Mouse (Mus musculus) kidney, embryonic 15.5 days (tissue): Measurements from ENCODE around the gene Mafg. TPM values are rescaled to one million over a fixed set of nuclear protein-coding genes. Genes with fewer than 3 reads are reported as not detected.
A peak's percentile ranks its signal among the peaks of the same experiment; 100 is the strongest.

Experiments used
- ATAC-seq: fragments of 200-750 bp; cut with Nextera tagmentation; replicated peaks from 2 replicates; pipeline ENCODE4 v1.8.0; 2017; ENCODE audit warnings: moderate TSS enrichment; ENCODE audit not compliant: low FRiP score
- H3K27ac ChIP-seq: fragments of 300-500 bp; sonication (generic); 2 replicates; pipeline ENCODE4 v1.5.1; 2015; ENCODE audit warnings: mild to moderate bottlenecking, inconsistent platforms
- H3K27me3 ChIP-seq: fragments of 300-500 bp; sonication (generic); 2 replicates; pipeline ENCODE4 v1.6.1; 2015; ENCODE audit warnings: inconsistent platforms
- H3K36me3 ChIP-seq: fragments of 300-500 bp; sonication (generic); 2 replicates; pipeline ENCODE4 v1.6.1; 2015; ENCODE audit warnings: inconsistent platforms
- H3K4me1 ChIP-seq: fragments of 300-500 bp; sonication (generic); 2 replicates; pipeline ENCODE4 v1.6.1; 2015; ENCODE audit warnings: inconsistent platforms
- H3K4me2 ChIP-seq: fragments of 300-500 bp; sonication (generic); 2 replicates; pipeline ENCODE4 v1.6.1; 2015; ENCODE audit warnings: moderate library complexity, mild to moderate bottlenecking, inconsistent platforms
- H3K4me3 ChIP-seq: fragments of 300-500 bp; sonication (generic); replicated peaks from 2 replicates; pipeline ENCODE4 v1.5.1; 2015; ENCODE audit warnings: mild to moderate bottlenecking, inconsistent platforms
- H3K9ac ChIP-seq: fragments of 300-500 bp; sonication (generic); 2 replicates; pipeline ENCODE4 v1.6.1; 2015; ENCODE audit warnings: mild to moderate bottlenecking, inconsistent platforms
- H3K9me3 ChIP-seq: fragments of 300-500 bp; sonication (generic); replicated peaks from 2 replicates; pipeline ENCODE4 v1.6.1; 2016; ENCODE audit warnings: inconsistent platforms
- WGBS: fragments of 180-500 bp; shearing (Covaris S2); methylation state at CpG from one replicate; pipeline ENCODE4 v1.1.7; 2015; ENCODE audit warnings: mixed read lengths; 5-methylcytosine and 5-hydroxymethylcytosine counted together
- polyA plus RNA-seq: library from polyadenylated mRNA; unstranded; fragments of >200 nt; fragmentation: Nextera tagmentation; extraction: Ambion mirVana; gene quantifications from 2 replicates; pipeline ENCODE4 v1.2.1, GENCODE M21; 2015

Mafg gene
- polyA plus RNA-seq, 1 experiment from 2014 or later = 35.9 TPM

DNA sequence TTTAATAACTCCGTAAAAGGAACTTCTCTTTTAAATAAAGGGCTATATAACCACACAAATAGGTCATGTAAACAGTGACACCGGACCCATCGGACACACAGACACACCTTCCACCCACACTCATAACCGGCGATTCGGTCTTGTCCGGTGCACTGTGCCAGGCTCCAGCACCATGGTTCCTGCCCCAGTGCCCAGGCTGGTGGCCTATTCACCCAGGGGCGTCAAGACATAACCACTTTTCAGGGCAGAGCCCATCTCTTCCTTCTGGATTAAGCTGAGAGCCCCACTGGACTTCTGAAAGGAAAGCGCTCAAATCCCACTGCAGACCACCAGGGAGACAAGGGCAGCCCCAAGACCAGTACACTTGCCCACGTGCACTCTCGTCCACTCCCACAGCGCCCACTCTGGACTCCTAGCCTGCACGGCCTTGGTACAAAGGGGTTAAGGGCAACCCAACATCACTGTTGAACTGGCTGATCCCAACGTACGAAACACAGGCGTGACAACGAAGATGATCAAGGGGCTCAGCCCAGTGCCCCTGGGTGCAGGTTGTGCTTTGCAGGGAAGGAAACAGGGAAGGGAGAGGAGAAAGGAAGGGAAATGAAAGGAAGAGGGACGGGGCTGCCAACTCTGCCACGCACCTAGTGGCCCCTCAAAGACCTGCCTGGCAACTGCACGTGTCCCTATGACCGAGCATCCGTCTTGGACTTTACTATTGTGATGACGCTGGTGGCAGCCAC lies 4.6 kb downstream of the Mafg start:
- WGBS = 93% methylated on average over 23 of the region's 23 CpGs
- Histone ChIP-seq H3K4me1 (peaks cover 56% of the 10 kb centered on the region), H3K36me3 (peaks cover 31% of the 10 kb centered on the region), H3K4me2 (0 out of 2 replicates have a peak overlapping the region, but pooled peaks have one; percentile 90), H3K27me3 (no peaks in the 10 kb centered on the region), H3K27ac (0 out of 2 replicates have a peak overlapping the region, but pooled peaks have one; percentile 15), H3K9me3 (no peaks in the 10 kb centered on the region), H3K9ac (0 out of 2 replicates have a peak overlapping the region, but pooled peaks have one; percentile 27), H3K4me3 (no peak overlapping the region)
- no peak for ATAC-seq

DNA sequence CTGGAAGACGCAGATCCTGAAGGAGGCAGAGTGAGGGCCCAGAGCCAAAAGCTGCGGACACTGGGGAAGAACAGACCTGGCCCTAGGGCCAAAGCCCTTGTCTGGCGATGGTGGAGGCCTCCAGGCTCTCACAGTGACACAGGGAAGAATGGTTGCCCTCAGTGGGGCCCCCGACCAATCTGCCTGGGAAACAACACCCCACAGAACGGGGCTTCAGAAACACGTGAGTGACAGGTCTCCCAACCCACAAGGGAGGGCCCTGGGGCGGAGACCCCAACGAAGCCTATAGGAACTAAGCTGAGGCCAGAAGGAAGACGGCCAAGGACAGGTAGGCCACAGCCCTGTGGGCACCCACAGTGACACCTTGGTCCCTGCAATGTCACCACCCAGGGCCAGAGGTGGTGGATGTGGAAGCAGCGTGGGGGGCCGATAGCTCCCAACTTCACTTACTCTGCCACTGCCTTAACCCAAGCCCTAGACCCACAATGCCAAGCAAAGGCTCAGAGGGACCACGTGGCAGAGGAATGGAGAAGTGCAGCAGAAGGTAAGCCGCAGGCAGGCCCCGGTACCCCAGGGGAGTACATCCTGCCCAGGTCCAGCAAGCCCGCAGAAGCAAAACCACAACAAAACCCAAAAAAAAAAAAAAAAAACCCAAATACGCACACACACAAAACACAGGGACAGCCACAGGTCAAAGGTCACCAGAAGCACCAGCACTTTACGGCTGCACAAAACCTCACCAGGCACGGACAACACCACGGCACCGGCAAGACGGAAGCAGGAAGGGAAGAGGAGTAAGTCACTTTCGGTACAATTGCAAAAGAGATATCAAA lies 5.7 kb downstream of the Mafg start:
- no peak for ATAC-seq
- no peak overlapping the region for H3K9ac ChIP-seq
- peaks cover 37% of the 10 kb centered on the region for H3K36me3 ChIP-seq
- 82% methylated on average over 22 of the region's 22 CpGs for WGBS
- H3K4me1 ChIP-seq = peaks cover 57% of the 10 kb centered on the region
- H3K4me2 ChIP-seq = no peak overlapping the region
- H3K27ac ChIP-seq = no peak overlapping the region
- no peaks in the 10 kb centered on the region for H3K9me3 ChIP-seq
- no peak overlapping the region for H3K4me3 ChIP-seq
- H3K27me3 ChIP-seq = no peaks in the 10 kb centered on the region

DNA sequence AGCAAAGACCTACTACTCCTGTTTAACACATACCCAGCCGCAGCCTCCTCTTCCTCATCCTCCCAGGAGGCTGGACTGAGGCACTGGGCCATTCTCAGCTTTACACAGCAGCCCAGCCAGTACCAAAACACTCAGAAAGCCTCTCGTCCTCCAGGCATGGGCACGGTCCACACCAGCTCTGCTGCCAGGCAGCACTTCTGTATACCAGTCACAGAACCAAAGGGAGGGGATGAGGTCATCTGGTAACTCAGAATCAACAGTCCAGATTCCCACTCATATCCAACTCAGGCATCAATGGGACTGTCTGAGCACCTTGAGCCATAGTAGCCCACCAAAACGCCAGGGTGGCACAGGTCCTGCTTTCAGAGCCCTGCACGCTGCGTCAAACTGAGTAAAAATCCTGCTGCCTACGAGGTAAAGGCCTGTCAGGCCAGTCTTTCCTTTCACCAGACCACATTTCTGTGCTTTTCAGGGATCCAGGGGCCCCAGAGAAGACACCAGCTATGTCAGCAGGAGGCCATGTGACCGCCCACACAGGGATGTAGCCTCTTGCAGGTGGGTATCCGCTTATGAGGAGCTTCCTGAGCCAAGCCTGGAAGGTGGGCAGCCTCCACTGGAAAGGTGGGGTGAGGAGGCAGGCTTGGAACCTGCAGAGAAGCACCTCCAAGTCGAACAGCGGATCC lies 6.5 kb downstream of the Mafg start:
- WGBS = 87% methylated on average over 11 of the region's 11 CpGs

DNA sequence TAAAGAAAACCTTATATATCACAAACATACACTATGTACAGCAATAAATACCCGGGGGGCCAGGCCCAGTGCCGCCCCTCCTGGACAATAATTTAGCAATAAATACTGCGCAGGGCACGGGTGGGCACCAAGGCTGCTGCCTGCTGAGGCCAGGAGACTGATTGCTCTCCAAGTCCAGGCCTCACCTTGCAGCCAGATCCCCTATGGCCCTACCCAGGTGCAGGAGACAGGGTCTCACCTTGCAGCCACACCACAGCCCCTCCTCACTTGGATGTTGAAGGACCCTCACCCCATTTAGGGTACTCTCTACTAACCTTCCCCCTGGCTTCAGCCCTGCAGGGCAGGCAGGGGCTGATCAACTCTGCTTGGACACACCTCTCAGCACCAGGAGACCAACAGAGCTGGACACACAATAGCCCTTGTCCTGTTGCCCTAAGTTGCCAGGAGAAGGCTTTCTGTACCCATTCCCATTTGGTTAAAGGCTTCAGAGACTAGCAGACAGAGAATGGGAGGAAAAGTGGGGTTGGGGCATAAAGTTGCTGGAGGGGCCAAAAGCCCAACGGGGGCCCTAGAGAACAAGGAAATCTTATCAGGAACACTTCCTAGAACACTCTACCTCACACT lies 8.1 kb downstream of the Mafg start, which contains the start of gene Sirt7:
Gene Sirt7, minus strand, starts transcription at position 89 of the 624 bp plus-strand sequence.
- Histone ChIP-seq H3K9ac (peak within 1 kb of the TSS; percentile 63), H3K36me3 (peaks cover 60% of the 10 kb centered on the region), H3K4me2 (peak within 1 kb of the TSS; percentile 96), H3K9me3 (no peaks in the 10 kb centered on the region), H3K27me3 (no peaks in the 10 kb centered on the region), H3K27ac (peak within 1 kb of the TSS; percentile 86), H3K4me1 (peaks cover 34% of the 10 kb centered on the region), H3K4me3 (peak within 1 kb of the TSS; percentile 90)
- WGBS = 14% methylated on average over 5 of the region's 5 CpGs
- peak; percentile 31; the same call in 1 of the 2 replicates for ATAC-seq

More for the DNA sequence above, 6.5 kb downstream of the Mafg start:
- ATAC-seq = no peak
- Histone ChIP-seq H3K36me3 (peaks cover 45% of the 10 kb centered on the region), H3K27me3 (no peaks in the 10 kb centered on the region), H3K27ac (no peak overlapping the region), H3K9ac (no peak overlapping the region), H3K4me3 (no peak overlapping the region), H3K9me3 (no peaks in the 10 kb centered on the region), H3K4me2 (no peak overlapping the region), H3K4me1 (peaks cover 51% of the 10 kb centered on the region)

DNA sequence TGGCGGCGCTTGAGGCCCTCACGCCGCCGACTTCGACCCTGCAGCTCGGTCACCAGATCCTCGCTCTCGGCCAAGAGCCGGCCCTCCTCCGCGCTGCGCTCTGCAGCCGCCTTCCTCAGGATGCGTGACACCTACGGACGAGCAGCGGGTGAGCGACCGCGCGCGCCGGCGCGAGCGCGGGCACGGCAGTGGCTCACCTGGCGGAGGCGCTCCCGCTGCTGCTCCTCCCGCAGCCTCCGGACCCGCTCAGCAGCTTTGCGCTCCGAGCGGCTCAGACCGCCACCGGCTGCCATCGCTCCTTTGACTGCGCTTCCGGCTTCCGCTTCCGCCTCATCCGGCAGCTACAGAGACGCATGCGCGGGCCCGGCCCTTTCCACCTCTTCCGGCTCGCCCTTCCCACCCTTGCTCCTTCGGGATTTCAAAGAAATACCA lies 8.7 kb downstream of the Mafg start:
- ATAC-seq = peak; percentile 79
- Histone ChIP-seq H3K9ac (peak overlapping the region; percentile 63), H3K4me1 (peaks cover 28% of the 10 kb centered on the region), H3K27me3 (no peaks in the 10 kb centered on the region), H3K36me3 (peaks cover 64% of the 10 kb centered on the region), H3K9me3 (no peaks in the 10 kb centered on the region), H3K4me2 (peak overlapping the region; percentile 96), H3K27ac (peak overlapping the region; percentile 86), H3K4me3 (peak overlapping the region; percentile 90)
- WGBS = under 1% methylated on average over 53 of the region's 53 CpGs

DNA sequence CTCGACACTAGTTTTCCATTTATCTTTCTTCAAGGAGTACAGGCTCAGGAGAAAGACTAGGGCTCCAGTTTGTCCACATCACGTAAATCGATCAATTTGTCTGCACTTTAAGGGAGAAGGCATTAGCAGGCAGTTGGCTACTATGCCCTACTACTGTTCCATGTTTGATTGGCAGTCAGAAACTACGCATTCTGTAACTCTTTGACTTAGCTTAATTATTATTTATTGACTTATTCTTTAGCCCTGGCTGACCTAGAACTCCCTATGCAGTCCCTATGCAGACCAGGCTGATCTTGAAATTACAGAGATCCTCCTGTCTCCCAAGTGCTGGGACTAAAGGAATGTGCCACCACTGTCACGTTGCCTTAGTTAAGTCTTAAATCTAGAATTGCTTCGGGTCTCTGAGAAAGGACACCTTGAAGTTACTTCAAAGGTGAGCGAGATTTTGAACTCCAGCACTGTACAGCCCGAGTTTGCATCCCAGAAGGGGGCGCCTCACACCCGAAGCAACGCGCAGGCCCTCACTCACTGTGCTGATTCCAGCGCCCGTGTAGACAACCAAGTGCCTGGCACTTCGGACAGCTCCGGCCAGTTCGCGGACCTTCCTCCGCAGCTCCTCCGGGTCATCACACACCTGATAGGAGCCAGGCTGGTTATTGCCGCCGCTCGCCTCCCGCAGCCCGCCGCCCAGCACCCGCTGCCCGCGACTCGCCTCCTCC lies 9.3 kb downstream of the Mafg start:
- peaks cover 23% of the 10 kb centered on the region for H3K4me1 ChIP-seq
- H3K9me3 ChIP-seq = no peaks in the 10 kb centered on the region
- peak overlapping the region; percentile 90 for H3K4me3 ChIP-seq
- peak overlapping the region; percentile 96 for H3K4me2 ChIP-seq
- ATAC-seq = peak; percentile 78
- WGBS = 11% methylated on average over 30 of the region's 30 CpGs
- H3K36me3 ChIP-seq = peaks cover 64% of the 10 kb centered on the region
- H3K9ac ChIP-seq = peak overlapping the region; percentile 63
- peak overlapping the region; percentile 86 for H3K27ac ChIP-seq
- H3K27me3 ChIP-seq = no peaks in the 10 kb centered on the region

DNA sequence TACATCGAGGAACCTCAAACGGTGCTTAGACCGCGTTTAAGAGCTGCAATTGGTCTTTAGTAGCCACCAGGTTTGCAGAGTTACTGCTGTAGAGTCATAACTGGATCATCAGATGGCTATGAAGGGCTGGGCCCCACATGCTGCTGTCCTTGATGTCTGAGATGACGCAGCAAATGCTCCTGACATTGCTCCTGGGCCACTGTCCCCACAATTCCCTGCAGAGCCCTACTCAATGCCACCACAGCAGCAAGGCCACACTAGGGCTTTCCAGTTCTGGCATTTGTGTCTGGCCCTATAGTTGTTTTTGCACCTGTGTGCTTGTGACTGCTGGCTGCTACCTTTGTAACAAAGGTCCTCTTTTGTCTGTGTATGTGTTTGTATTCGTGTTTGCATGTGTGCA lies 10.6 kb downstream of the Mafg start:
- Histone ChIP-seq H3K9me3 (no peaks in the 10 kb centered on the region), H3K4me2 (no peak overlapping the region), H3K36me3 (peaks cover 65% of the 10 kb centered on the region), H3K27ac (no peak overlapping the region), H3K4me1 (peaks cover 26% of the 10 kb centered on the region), H3K9ac (no peak overlapping the region), H3K27me3 (no peaks in the 10 kb centered on the region), H3K4me3 (no peak overlapping the region)
- 95% methylated on average over 6 of the region's 6 CpGs for WGBS
- no peak for ATAC-seq

DNA sequence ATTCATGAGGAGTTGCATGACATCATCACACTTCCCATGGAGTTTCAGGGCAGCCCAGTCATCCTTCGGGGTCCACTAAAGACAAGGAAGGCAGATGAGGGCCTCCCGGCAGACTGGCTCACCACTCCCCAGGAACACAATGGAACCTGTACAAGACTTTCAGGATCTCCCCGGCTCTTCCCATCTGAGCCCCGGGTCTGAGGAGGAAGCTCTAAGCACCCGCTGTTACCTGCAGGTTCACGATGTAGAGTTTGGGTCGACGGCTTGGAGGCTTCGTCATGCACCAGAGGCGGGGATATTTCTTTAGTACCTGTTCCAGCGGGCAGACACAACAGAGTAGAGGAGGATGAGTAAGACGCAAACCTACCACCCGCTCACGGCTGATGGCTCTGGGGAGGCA lies 13.2 kb downstream of the Mafg start:
- WGBS = 94% methylated on average over 14 of the region's 14 CpGs
- H3K4me3 ChIP-seq = no peak overlapping the region
- H3K4me1 ChIP-seq = peaks cover 38% of the 10 kb centered on the region
- no peaks in the 10 kb centered on the region for H3K9me3 ChIP-seq
- no peak overlapping the region for H3K27ac ChIP-seq
- no peak overlapping the region for H3K9ac ChIP-seq
- ATAC-seq = no peak
- peaks cover 56% of the 10 kb centered on the region for H3K36me3 ChIP-seq
- no peaks in the 10 kb centered on the region for H3K27me3 ChIP-seq
- H3K4me2 ChIP-seq = no peak overlapping the region

DNA sequence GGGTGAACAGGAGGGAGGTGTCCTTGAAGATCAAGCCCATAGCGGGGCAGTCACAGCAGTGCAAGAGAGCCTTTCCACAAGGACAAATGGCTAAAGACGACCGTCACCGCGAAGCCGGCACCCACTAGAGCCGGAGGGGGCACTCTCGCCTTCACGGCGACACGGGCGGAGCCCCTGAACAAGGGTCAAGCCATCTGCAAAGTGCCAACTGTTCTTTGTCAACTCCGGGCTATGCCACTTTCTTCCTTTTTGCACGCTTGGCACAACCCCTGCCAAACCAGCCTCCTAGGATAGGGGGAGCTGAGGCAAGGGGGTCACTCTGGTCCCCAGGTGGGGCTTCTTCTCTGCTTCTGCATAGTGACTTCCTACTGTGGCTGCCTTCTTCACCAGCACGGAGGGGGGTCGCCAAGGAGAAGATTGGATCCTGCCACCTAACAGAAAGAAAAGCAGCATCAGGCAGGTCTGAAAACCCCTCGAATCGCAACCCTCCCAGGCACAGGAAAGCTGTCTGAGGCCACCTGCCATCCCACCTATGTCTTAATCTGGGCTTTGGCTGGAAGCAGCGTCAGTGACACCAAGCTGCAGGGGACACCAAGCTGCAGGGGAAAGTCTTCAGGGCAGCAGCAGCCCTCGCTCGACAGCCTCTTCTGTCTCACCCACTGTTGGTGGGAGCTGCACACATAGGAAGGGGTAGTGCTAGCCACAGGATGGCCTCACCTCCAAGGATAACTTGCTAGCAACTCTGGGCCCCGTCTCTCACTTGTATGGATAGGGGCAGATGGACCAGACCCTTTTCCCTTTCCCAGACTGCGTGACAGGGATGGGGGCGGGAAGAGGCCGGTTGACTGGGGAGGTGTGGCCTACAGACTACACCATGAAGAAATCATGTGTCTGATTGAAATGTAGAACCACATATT lies 14.5 kb downstream of the Mafg start:
- no peaks in the 10 kb centered on the region for H3K9me3 ChIP-seq
- H3K4me3 ChIP-seq = no peak overlapping the region
- 90% methylated on average over 25 of the region's 25 CpGs for WGBS
- no peaks in the 10 kb centered on the region for H3K27me3 ChIP-seq
- peaks cover 64% of the 10 kb centered on the region for H3K36me3 ChIP-seq
- no peak overlapping the region for H3K9ac ChIP-seq
- no peak for ATAC-seq
- no peak overlapping the region for H3K4me2 ChIP-seq
- H3K4me1 ChIP-seq = peaks cover 30% of the 10 kb centered on the region
- H3K27ac ChIP-seq = peak overlapping the region; percentile 80; the same call in 1 of the 2 replicates

DNA sequence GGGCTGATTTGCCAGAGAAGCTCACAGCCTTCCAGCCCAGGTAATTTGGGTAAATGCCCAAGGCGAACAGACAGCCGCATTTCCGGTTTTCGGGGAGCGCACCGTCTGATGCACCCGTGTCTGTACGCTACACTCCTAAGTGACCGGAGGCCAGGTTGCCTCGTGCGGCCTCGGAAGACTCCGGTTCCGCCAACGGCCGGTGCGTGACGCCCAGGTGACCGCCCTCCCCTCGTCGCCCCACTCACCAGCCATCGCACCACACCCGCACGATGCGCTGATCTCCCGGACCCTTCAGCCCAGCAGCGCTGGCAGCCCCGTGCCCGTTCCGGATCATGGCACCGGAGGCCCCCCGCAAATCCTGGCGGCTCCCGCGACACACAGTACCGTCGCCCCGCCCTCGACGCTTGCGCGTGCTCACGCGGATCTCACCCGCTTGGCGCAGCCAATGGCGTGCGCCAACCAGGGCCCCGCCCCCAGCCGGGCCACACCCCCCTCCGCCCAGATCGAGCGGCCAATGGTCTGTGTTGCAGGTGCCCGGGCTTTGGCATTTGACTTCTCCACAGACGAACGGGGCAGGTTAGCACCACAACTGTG lies 15.8 kb downstream of the Mafg start, which contains the start of gene Pcyt2:
Gene Pcyt2, minus strand, starts transcription at position 418 of the 594 bp plus-strand sequence.
- Histone ChIP-seq H3K9me3 (no peaks in the 10 kb centered on the region), H3K27me3 (no peaks in the 10 kb centered on the region)

More for the DNA sequence above, 15.8 kb downstream of the Mafg start, which contains the start of gene Pcyt2:
- H3K4me1 ChIP-seq = peaks cover 25% of the 10 kb centered on the region
- peak within 1 kb of the TSS; percentile 75 for H3K4me3 ChIP-seq
- peak within 1 kb of the TSS; percentile 80 for H3K27ac ChIP-seq
- under 1% methylated on average over 56 of the region's 56 CpGs for WGBS
- peak; percentile 93 for ATAC-seq
- H3K4me2 ChIP-seq = peak within 1 kb of the TSS; percentile 91
- H3K36me3 ChIP-seq = peaks cover 69% of the 10 kb centered on the region
- H3K9ac ChIP-seq = peak within 1 kb of the TSS; percentile 72
